Comparison of ENCODE assay signal across 8 mouse cellular contexts in the genomic region with DNA sequence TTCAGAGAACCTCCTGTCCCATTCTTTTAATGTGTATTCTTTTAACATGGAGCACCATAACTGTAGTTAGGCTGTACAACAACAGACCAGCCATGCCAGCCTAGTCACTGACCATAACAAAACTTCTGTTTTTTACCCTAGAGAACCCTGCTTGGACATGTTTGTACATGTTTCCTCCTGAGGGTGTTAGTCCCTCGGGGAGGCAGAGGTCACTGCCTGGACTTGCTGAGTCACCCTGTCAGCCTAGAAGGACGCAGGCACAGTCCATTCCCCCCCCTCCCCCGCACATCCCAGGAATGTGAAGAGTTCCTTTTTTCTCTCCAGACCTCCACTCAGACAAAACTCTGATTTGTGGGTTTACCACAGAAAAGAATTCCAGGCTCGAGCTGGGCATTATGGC. TPM values are rescaled to one million over a fixed set of nuclear protein-coding genes. Genes with fewer than 3 reads are reported as not detected.
DNase-seq lines count a peak whose midpoint lies in the region; ATAC-seq and TF ChIP-seq lines count a peak whose summit lies in the region.

No protein-coding gene starts in this region.

- H3K9me3 ChIP-seq in forebrain, embryonic 11.5 days (ENCODE audit: control insufficient read depth, low read length) = no peaks in the 10 kb centered on the region
- H3K9me3 ChIP-seq in forebrain, embryonic 13.5 days (replicated peaks) = no peaks in the 10 kb centered on the region
- no peaks in the 10 kb centered on the region for H3K9me3 ChIP-seq in heart, postnatal 0 days (replicated peaks; ENCODE audit: control insufficient read depth, low read length)
- no peaks in the 10 kb centered on the region for H3K9me3 ChIP-seq in liver, embryonic 11.5 days (ENCODE audit: control insufficient read depth, low read length)
- no peaks in the 10 kb centered on the region for H3K9me3 ChIP-seq in stomach, postnatal 0 days (ENCODE audit: control insufficient read depth, low read length)
- H3K9me3 ChIP-seq in forebrain, embryonic 16.5 days (ENCODE audit: control insufficient read depth, low read length) = no peaks in the 10 kb centered on the region

- H3K27me3 ChIP-seq in forebrain, embryonic 11.5 days (ENCODE audit: control insufficient read depth, insufficient read depth, low read length) = no peaks in the 10 kb centered on the region
- H3K27me3 ChIP-seq in forebrain, embryonic 13.5 days = no peaks in the 10 kb centered on the region
- H3K27me3 ChIP-seq in heart, postnatal 0 days (ENCODE audit: control insufficient read depth, insufficient read depth, low read length) = no peaks in the 10 kb centered on the region
- no peaks in the 10 kb centered on the region for H3K27me3 ChIP-seq in liver, embryonic 11.5 days (replicated peaks; ENCODE audit: control insufficient read depth, insufficient read depth, low read length)
- H3K27me3 ChIP-seq in stomach, postnatal 0 days (ENCODE audit: control insufficient read depth, insufficient read depth, low read length) = no peaks in the 10 kb centered on the region
- no peaks in the 10 kb centered on the region for H3K27me3 ChIP-seq in forebrain, embryonic 16.5 days (replicated peaks; ENCODE audit: control insufficient read depth, insufficient read depth, low read length)

- H3K36me3 ChIP-seq in forebrain, embryonic 11.5 days (ENCODE audit: control insufficient read depth, insufficient read depth, low read length) = no peaks in the 10 kb centered on the region
- H3K36me3 ChIP-seq in forebrain, embryonic 13.5 days (ENCODE audit: poor library complexity, severe bottlenecking) = no peaks in the 10 kb centered on the region
- H3K36me3 ChIP-seq in heart, postnatal 0 days (replicated peaks; ENCODE audit: control insufficient read depth, insufficient read depth, low read length) = no peaks in the 10 kb centered on the region
- no peaks in the 10 kb centered on the region for H3K36me3 ChIP-seq in liver, embryonic 11.5 days (ENCODE audit: control insufficient read depth, insufficient read depth, low read length)
- no peaks in the 10 kb centered on the region for H3K36me3 ChIP-seq in stomach, postnatal 0 days (ENCODE audit: control insufficient read depth, insufficient read depth, low read length)
- H3K36me3 ChIP-seq in forebrain, embryonic 16.5 days (ENCODE audit: control insufficient read depth, insufficient read depth) = no peaks in the 10 kb centered on the region

- DNase-seq in forebrain, embryonic 11.5 days (ENCODE audit: low spot score) = peak; percentile 63
- DNase-seq in embryo, embryonic 10 days (ENCODE audit: low spot score) = peak; percentile 64
- DNase-seq in heart, postnatal 0 days (ENCODE audit: low spot score) = peak; percentile 59
- no peak for DNase-seq in liver, embryonic 11.5 days (ENCODE audit: low spot score)
- DNase-seq in stomach, postnatal 0 days (ENCODE audit: low spot score) = peak; percentile 63
- DNase-seq in thymus, postnatal 4 days = no peak

- no peak for TF ChIP-seq EP300 in heart, postnatal 0 days (IDR thresholded peaks at IDR 0.05; ENCODE audit: low read depth)
- no peak for TF ChIP-seq EP300 in stomach, postnatal 0 days (optimal IDR thresholded peaks at IDR 0.05)

- no peak overlapping the region for H3K27ac ChIP-seq in forebrain, embryonic 11.5 days (ENCODE audit: low read depth, low read length)
- no peak overlapping the region for H3K27ac ChIP-seq in forebrain, embryonic 13.5 days
- H3K27ac ChIP-seq in heart, postnatal 0 days (ENCODE audit: low read depth) = peak overlapping the region; percentile 70
- no peak overlapping the region for H3K27ac ChIP-seq in liver, embryonic 11.5 days (ENCODE audit: low read depth, low read length)
- H3K27ac ChIP-seq in stomach, postnatal 0 days (replicated peaks) = no peak overlapping the region
- H3K27ac ChIP-seq in forebrain, embryonic 16.5 days (ENCODE audit: low read length) = no peak overlapping the region

- peaks cover 4% of the 10 kb centered on the region; the same call in 1 of the 2 replicates for H3K4me1 ChIP-seq in forebrain, embryonic 11.5 days (replicated peaks; ENCODE audit: control insufficient read depth, insufficient read depth, low read length)
- H3K4me1 ChIP-seq in forebrain, embryonic 13.5 days = peaks cover 8% of the 10 kb centered on the region; the same call in 1 of the 2 replicates
- peaks cover 10% of the 10 kb centered on the region for H3K4me1 ChIP-seq in heart, postnatal 0 days (ENCODE audit: control insufficient read depth, insufficient read depth)
- 0 out of 2 replicates have a peak, but pooled peaks cover 3% of the 10 kb centered on the region for H3K4me1 ChIP-seq in liver, embryonic 11.5 days (replicated peaks; ENCODE audit: control insufficient read depth, insufficient read depth, low read length)
- H3K4me1 ChIP-seq in stomach, postnatal 0 days (replicated peaks; ENCODE audit: control insufficient read depth, insufficient read depth) = no peaks in the 10 kb centered on the region
- H3K4me1 ChIP-seq in forebrain, embryonic 16.5 days (replicated peaks; ENCODE audit: control insufficient read depth, insufficient read depth, low read length) = no peaks in the 10 kb centered on the region

- TF ChIP-seq CTCF in heart, postnatal 0 days (IDR thresholded peaks at IDR 0.05; ENCODE audit: low read depth) = no peak
- no peak for TF ChIP-seq CTCF in stomach, postnatal 0 days (IDR thresholded peaks at IDR 0.05; ENCODE audit: low read depth)

- no peak overlapping the region for H3K4me3 ChIP-seq in forebrain, embryonic 11.5 days (ENCODE audit: low read depth, low read length)
- no peak overlapping the region for H3K4me3 ChIP-seq in forebrain, embryonic 13.5 days
- H3K4me3 ChIP-seq in heart, postnatal 0 days (ENCODE audit: low read depth, low read length) = no peak overlapping the region
- H3K4me3 ChIP-seq in liver, embryonic 11.5 days (ENCODE audit: low read depth, low read length) = no peak overlapping the region
- H3K4me3 ChIP-seq in stomach, postnatal 0 days (ENCODE audit: low read depth, low read length) = no peak overlapping the region
- no peak overlapping the region for H3K4me3 ChIP-seq in forebrain, embryonic 16.5 days (replicated peaks; ENCODE audit: low read length)

- H3K9ac ChIP-seq in forebrain, embryonic 11.5 days (ENCODE audit: low read length) = no peak overlapping the region
- no peak overlapping the region for H3K9ac ChIP-seq in forebrain, embryonic 13.5 days
- H3K9ac ChIP-seq in heart, postnatal 0 days (replicated peaks; ENCODE audit: low read depth, low read length) = 0 out of 2 replicates have a peak overlapping the region, but pooled peaks have one; percentile 7
- no peak overlapping the region for H3K9ac ChIP-seq in liver, embryonic 11.5 days (ENCODE audit: low read depth, low read length)
- H3K9ac ChIP-seq in stomach, postnatal 0 days (ENCODE audit: low read length) = no peak overlapping the region
- no peak overlapping the region for H3K9ac ChIP-seq in forebrain, embryonic 16.5 days (replicated peaks; ENCODE audit: low read depth, low read length)

- no peak overlapping the region for H3K4me2 ChIP-seq in forebrain, embryonic 11.5 days (ENCODE audit: low read depth, low read length, severe bottlenecking)
- H3K4me2 ChIP-seq in forebrain, embryonic 13.5 days = no peak overlapping the region
- H3K4me2 ChIP-seq in heart, postnatal 0 days (ENCODE audit: low read depth, low read length) = peak overlapping the region; percentile 18; the same call in 1 of the 2 replicates
- no peak overlapping the region for H3K4me2 ChIP-seq in liver, embryonic 11.5 days
- H3K4me2 ChIP-seq in stomach, postnatal 0 days (replicated peaks; ENCODE audit: low read depth) = no peak overlapping the region
- no peak overlapping the region for H3K4me2 ChIP-seq in forebrain, embryonic 16.5 days (ENCODE audit: low read length)

- no peak for ATAC-seq in forebrain, embryonic 11.5 days (replicated peaks; ENCODE audit: low FRiP score)
- no peak for ATAC-seq in forebrain, embryonic 13.5 days
- ATAC-seq in heart, postnatal 0 days (ENCODE audit: insufficient read depth, low read depth) = peak; percentile 68; the same call in 1 of the 2 replicates
- peak; percentile 54; the same call in 1 of the 2 replicates for ATAC-seq in liver, embryonic 11.5 days (replicated peaks; ENCODE audit: low FRiP score)
- ATAC-seq in stomach, postnatal 0 days (ENCODE audit: low FRiP score, low TSS enrichment) = peak; percentile 79; the same call in 1 of the 2 replicates
- no peak for ATAC-seq in forebrain, embryonic 16.5 days

- WGBS in forebrain, embryonic 11.5 days = 13% methylated on average over 4 of the region's 4 CpGs
- 14% methylated on average over 4 of the region's 4 CpGs for WGBS in forebrain, embryonic 13.5 days
- WGBS in heart, postnatal 0 days = 1% methylated on average over 4 of the region's 4 CpGs
- WGBS in liver, embryonic 11.5 days = 11% methylated on average over 4 of the region's 4 CpGs
- WGBS in stomach, postnatal 0 days = 5% methylated on average over 4 of the region's 4 CpGs
- 9% methylated on average over 4 of the region's 4 CpGs for WGBS in forebrain, embryonic 16.5 days

RNA-seq across cellular contexts. Expression of a gene that starts 7.0 kb away (rescaled TPM):
- polyA plus RNA-seq in forebrain, embryonic 11.5 days (2014; fragmentation: Nextera tagmentation; extraction: Ambion mirVana) = 75.9 and 91.6 TPM in 2 replicates
- polyA plus RNA-seq in forebrain, embryonic 13.5 days (2015; fragmentation: Nextera tagmentation; extraction: Ambion mirVana) = 59.3 and 61.8 TPM in 2 replicates
- 47.3 and 93.0 TPM in 2 replicates for total RNA-seq in heart, postnatal 0 days (2014; rRNA removed; ENCODE audit: low replicate concordance)
- polyA plus RNA-seq in heart, postnatal 0 days (2015; fragmentation: Nextera tagmentation; extraction: Ambion mirVana) = 27.1 and 31.3 TPM in 2 replicates
- polyA plus RNA-seq in liver, embryonic 11.5 days (2014; fragmentation: Nextera tagmentation; extraction: Ambion mirVana) = 56.0 and 56.7 TPM in 2 replicates
- polyA plus RNA-seq in stomach, postnatal 0 days (2015; fragmentation: Nextera tagmentation; extraction: Ambion mirVana) = 14.8 and 17.6 TPM in 2 replicates
- polyA plus RNA-seq in forebrain, embryonic 16.5 days (2015; fragmentation: Nextera tagmentation; extraction: Ambion mirVana) = 65.4 and 71.1 TPM in 2 replicates

RNA-seq across cellular contexts. Expression of a gene that starts 28.6 kb away (rescaled TPM):
- polyA plus RNA-seq in forebrain, embryonic 11.5 days (2014; fragmentation: Nextera tagmentation; extraction: Ambion mirVana) = 21.9 and 22.2 TPM in 2 replicates
- polyA plus RNA-seq in forebrain, embryonic 13.5 days (2015; fragmentation: Nextera tagmentation; extraction: Ambion mirVana) = 25.5 and 26.2 TPM in 2 replicates
- 5.1 and 6.8 TPM in 2 replicates for total RNA-seq in heart, postnatal 0 days (2014; rRNA removed; ENCODE audit: low replicate concordance)
- 4.1 and 4.2 TPM in 2 replicates for polyA plus RNA-seq in heart, postnatal 0 days (2015; fragmentation: Nextera tagmentation; extraction: Ambion mirVana)
- polyA plus RNA-seq in liver, embryonic 11.5 days (2014; fragmentation: Nextera tagmentation; extraction: Ambion mirVana) = 7.1 and 7.2 TPM in 2 replicates
- 19.4 and 21.0 TPM in 2 replicates for polyA plus RNA-seq in stomach, postnatal 0 days (2015; fragmentation: Nextera tagmentation; extraction: Ambion mirVana)
- 29.0 and 31.8 TPM in 2 replicates for polyA plus RNA-seq in forebrain, embryonic 16.5 days (2015; fragmentation: Nextera tagmentation; extraction: Ambion mirVana)

Comparison
In these comparisons a context has a peak if more than half of its experiments do, and no peak if none do; other contexts are left out.
1. ATAC-seq: peak in heart, postnatal 0 days (single experiment), liver, embryonic 11.5 days (single experiment) and stomach, postnatal 0 days (single experiment); none in forebrain, embryonic 11.5 days (single experiment), forebrain, embryonic 13.5 days (single experiment) and forebrain, embryonic 16.5 days (single experiment).
2. DNase-seq: peak in forebrain, embryonic 11.5 days (single experiment), embryo, embryonic 10 days (single experiment), heart, postnatal 0 days (single experiment) and stomach, postnatal 0 days (single experiment); none in liver, embryonic 11.5 days (single experiment) and thymus, postnatal 4 days (single experiment).